Mouse (Mus musculus): ENCODE results near the gene Cxxc4. TPM values are rescaled to one million over a fixed set of nuclear protein-coding genes. Genes with fewer than 3 reads are reported as not detected.

The Cxxc4 gene
- polyA plus RNA-seq, 1 experiment: not detected

- Histone ChIP-seq H3K4me1 (ENCODE audit: control insufficient read depth, insufficient read depth, low read length) (no peaks in the 10 kb centered on the region), H3K4me3 (replicated peaks; ENCODE audit: control insufficient read depth, low read depth, low read length) (no peak overlapping the region), H3K27ac (ENCODE audit: control insufficient read depth, insufficient read depth, low read depth, low read length, poor library complexity) (no peak overlapping the region)
- WGBS: 43% methylated on average over 1 of the region's 1 CpGs
- no peak for TF ChIP-seq POLR2A (IDR thresholded peaks at IDR 0.05; ENCODE audit: borderline replicate concordance, control insufficient read depth, low read depth, low read length)
- TF ChIP-seq CTCF (IDR thresholded peaks at IDR 0.05; ENCODE audit: control insufficient read depth, insufficient read depth, low read length): no peak
Measured at GRCm38 (mm10) chr3:134222593-134222992, 13.7 kb upstream of the Cxxc4 start.

DNA sequence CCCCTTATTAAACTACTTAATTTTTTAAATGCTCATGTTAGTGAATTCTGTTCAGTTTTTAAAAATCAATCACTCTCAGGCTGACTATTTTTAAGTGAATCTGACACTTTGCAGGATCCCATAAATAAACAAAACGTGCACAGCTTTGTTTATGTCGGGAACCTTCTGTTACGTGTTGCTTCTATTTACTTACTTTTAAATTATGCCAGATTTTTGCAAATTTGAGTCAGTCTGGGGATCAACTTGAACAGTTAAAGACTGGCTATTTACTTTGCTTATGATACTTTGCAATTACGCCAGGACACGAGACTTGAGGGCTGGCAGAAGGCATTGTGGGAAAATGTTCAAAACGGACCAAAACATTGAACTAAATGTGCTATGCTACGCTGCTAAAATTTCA lies 12.3 kb upstream of the Cxxc4 start:
- Histone ChIP-seq H3K4me1 (ENCODE audit: control insufficient read depth, insufficient read depth, low read length) (no peaks in the 10 kb centered on the region), H3K27ac (ENCODE audit: control insufficient read depth, insufficient read depth, low read depth, low read length, poor library complexity) (no peak overlapping the region), H3K4me3 (replicated peaks; ENCODE audit: control insufficient read depth, low read depth, low read length) (no peak overlapping the region)
- TF ChIP-seq POLR2A (IDR thresholded peaks at IDR 0.05; ENCODE audit: borderline replicate concordance, control insufficient read depth, low read depth, low read length): no peak
- no peak for TF ChIP-seq CTCF (IDR thresholded peaks at IDR 0.05; ENCODE audit: control insufficient read depth, insufficient read depth, low read length)
- WGBS: 82% methylated on average over 7 of the region's 7 CpGs

DNA sequence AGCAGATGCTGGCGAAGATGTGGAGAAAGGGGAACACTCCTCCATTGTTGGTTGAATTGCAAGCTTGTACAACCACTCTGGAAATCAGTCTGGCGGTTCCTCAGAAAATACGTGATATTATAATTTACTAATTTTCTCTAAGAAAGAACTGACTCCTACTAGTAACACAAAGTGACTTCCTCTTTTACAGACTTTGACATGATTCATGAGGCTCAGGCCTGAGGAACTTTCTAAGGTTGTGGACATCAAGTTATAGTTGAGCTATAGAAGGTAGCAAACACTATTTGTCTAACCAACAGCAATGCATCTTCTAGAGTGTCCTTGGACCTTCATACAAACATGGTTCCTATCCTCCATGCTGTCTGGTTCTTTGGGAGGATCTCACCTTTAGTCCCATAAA lies 10.4 kb upstream of the Cxxc4 start:
- WGBS: 25% methylated on average over 3 of the region's 3 CpGs
- H3K4me3 ChIP-seq (replicated peaks; ENCODE audit: control insufficient read depth, low read depth, low read length): no peak overlapping the region
- no peak for TF ChIP-seq POLR2A (IDR thresholded peaks at IDR 0.05; ENCODE audit: borderline replicate concordance, control insufficient read depth, low read depth, low read length)
- TF ChIP-seq CTCF (IDR thresholded peaks at IDR 0.05; ENCODE audit: control insufficient read depth, insufficient read depth, low read length): no peak
- H3K27ac ChIP-seq (ENCODE audit: control insufficient read depth, insufficient read depth, low read depth, low read length, poor library complexity): no peak overlapping the region
- H3K4me1 ChIP-seq (ENCODE audit: control insufficient read depth, insufficient read depth, low read length): no peaks in the 10 kb centered on the region

GRCm38 (mm10) chr3:134232753-134233152 lies 3.5 kb upstream of the Cxxc4 start:
- Histone ChIP-seq H3K27ac (ENCODE audit: control insufficient read depth, insufficient read depth, low read depth, low read length, poor library complexity) (no peak overlapping the region), H3K4me1 (ENCODE audit: control insufficient read depth, insufficient read depth, low read length) (no peaks in the 10 kb centered on the region), H3K4me3 (replicated peaks; ENCODE audit: control insufficient read depth, low read depth, low read length) (no peak overlapping the region)
- TF ChIP-seq POLR2A (IDR thresholded peaks at IDR 0.05; ENCODE audit: borderline replicate concordance, control insufficient read depth, low read depth, low read length) (no peak), CTCF (IDR thresholded peaks at IDR 0.05; ENCODE audit: control insufficient read depth, insufficient read depth, low read length) (no peak)
- WGBS: 44% methylated on average over 2 of the region's 2 CpGs

GRCm38 (mm10) chr3:134235491-134236413 lies 532 bp upstream of the Cxxc4 start:
- 1% methylated on average over 54 of the region's 55 CpGs for WGBS
- Histone ChIP-seq H3K4me3 (replicated peaks; ENCODE audit: control insufficient read depth, low read depth, low read length) (no peak overlapping the region), H3K4me1 (ENCODE audit: control insufficient read depth, insufficient read depth, low read length) (no peaks in the 10 kb centered on the region), H3K27ac (ENCODE audit: control insufficient read depth, insufficient read depth, low read depth, low read length, poor library complexity) (no peak overlapping the region)
- no peak for TF ChIP-seq CTCF (IDR thresholded peaks at IDR 0.05; ENCODE audit: control insufficient read depth, insufficient read depth, low read length)
- no peak for TF ChIP-seq POLR2A (IDR thresholded peaks at IDR 0.05; ENCODE audit: borderline replicate concordance, control insufficient read depth, low read depth, low read length)

GRCm38 (mm10) chr3:134237113-134237805 lies 975 bp downstream of the Cxxc4 start:
- TF ChIP-seq CTCF (IDR thresholded peaks at IDR 0.05; ENCODE audit: control insufficient read depth, insufficient read depth, low read length): no peak
- no peak for TF ChIP-seq POLR2A (IDR thresholded peaks at IDR 0.05; ENCODE audit: borderline replicate concordance, control insufficient read depth, low read depth, low read length)
- Histone ChIP-seq H3K27ac (ENCODE audit: control insufficient read depth, insufficient read depth, low read depth, low read length, poor library complexity) (no peak overlapping the region), H3K4me1 (ENCODE audit: control insufficient read depth, insufficient read depth, low read length) (no peaks in the 10 kb centered on the region), H3K4me3 (replicated peaks; ENCODE audit: control insufficient read depth, low read depth, low read length) (no peak overlapping the region)
- WGBS: 75% methylated on average over 3 of the region's 3 CpGs

DNA sequence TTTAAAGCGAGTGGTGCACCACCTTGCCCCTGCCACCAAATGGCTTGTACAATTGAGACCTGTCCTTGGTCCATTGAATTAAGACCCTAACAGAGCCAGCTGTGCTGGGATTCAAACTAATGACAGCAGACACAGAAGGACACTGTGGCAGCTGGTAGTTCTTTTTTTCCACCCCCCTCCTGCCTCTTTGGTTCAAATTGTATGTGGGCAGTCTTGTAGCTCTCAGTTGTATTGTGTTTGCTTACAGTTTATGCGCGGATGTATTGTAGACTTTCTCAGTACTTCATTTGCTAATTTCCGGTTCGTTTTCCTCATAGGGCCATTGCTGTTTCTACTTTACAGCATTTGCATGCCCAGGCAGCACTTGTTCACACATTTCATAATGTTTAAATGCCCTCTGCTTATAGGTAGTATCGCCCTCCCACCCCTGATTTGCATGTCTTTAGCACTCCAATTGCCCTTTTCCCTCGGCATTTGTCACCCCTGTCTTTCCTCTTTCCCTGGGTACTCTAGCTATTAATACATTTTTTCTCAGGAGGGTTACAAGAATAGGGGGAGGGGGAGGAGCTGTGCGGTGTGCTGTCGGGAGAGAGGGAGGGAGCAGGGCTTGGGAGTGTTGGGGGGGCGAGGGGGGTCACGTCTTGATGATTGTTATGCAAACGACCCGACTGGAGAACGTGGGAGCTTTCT lies 2.5 kb downstream of the Cxxc4 start:
- TF ChIP-seq CTCF (IDR thresholded peaks at IDR 0.05; ENCODE audit: control insufficient read depth, insufficient read depth, low read length) (no peak), POLR2A (IDR thresholded peaks at IDR 0.05; ENCODE audit: borderline replicate concordance, control insufficient read depth, low read depth, low read length) (no peak)
- no peaks in the 10 kb centered on the region for H3K4me1 ChIP-seq (ENCODE audit: control insufficient read depth, insufficient read depth, low read length)
- H3K4me3 ChIP-seq (replicated peaks; ENCODE audit: control insufficient read depth, low read depth, low read length): no peak overlapping the region
- 5% methylated on average over 14 of the region's 14 CpGs for WGBS
- H3K27ac ChIP-seq (ENCODE audit: control insufficient read depth, insufficient read depth, low read depth, low read length, poor library complexity): no peak overlapping the region

All from bone marrow, adult 2 months (tissue).